Mouse (Mus musculus): ENCODE measurements at regions not wholly inside any gene's neighbourhood (a gene's known extent, or its start where the extent isn't known, plus 50 kb on each side); places are given as distances from the start of the nearest gene placed in this dataset.

- no peak for DNase-seq (ENCODE audit: low read depth, low spot score)
- TF ChIP-seq CHD2 (IDR thresholded peaks at IDR 0.05; ENCODE audit: low read depth, low read length): no peak
- Histone ChIP-seq H3K4me3 (ENCODE audit: insufficient read depth in 1 of 2, low read depth in 1 of 2, low read length in 2 of 2, poor library complexity in 1 of 2, severe bottlenecking in 1 of 2) (no peak overlapping the region), H3K9me3 (ENCODE audit: control insufficient read depth, insufficient read depth, low read depth, low read length) (no peaks in the 10 kb centered on the region), H3K4me1 (ENCODE audit: control insufficient read depth in 2 of 2, insufficient read depth in 2 of 2, low read length in 2 of 2, poor library complexity in 1 of 2) (no peaks in the 10 kb centered on the region), H3K27ac (ENCODE audit: insufficient read depth, low read depth, low read length, poor library complexity, severe bottlenecking) (no peak overlapping the region), H3K9ac (ENCODE audit: insufficient read depth, low read depth, low read length, poor library complexity, severe bottlenecking) (no peak overlapping the region), H3K36me3 (ENCODE audit: control insufficient read depth, insufficient read depth, low read length, poor library complexity, severe bottlenecking) (no peaks in the 10 kb centered on the region)
- in situ Hi-C loops (cut with MboI; ENCODE audit: low sequenced_read_pairs in 2 of 2, unreplicated experiment in 2 of 2): no loop called here
Observed at GRCm38 (mm10) chr3:33399321-33399720, 256.3 kb upstream of the Pex5l start.

GRCm38 (mm10) chr3:33398326-33398725, 255.3 kb upstream of the Pex5l start:
- in situ Hi-C loops (cut with MboI; ENCODE audit: low sequenced_read_pairs in 2 of 2, unreplicated experiment in 2 of 2): no loop called here
- TF ChIP-seq CHD2 (IDR thresholded peaks at IDR 0.05; ENCODE audit: low read depth, low read length) (no peak), ZC3H11A (IDR thresholded peaks at IDR 0.05; ENCODE audit: borderline replicate concordance, low read depth, low read length) (no peak), HCFC1 (IDR thresholded peaks at IDR 0.05; ENCODE audit: borderline replicate concordance, insufficient read depth, low read length) (no peak)

GRCm38 (mm10) chr3:33397217-33397616, 254.2 kb upstream of the Pex5l start:
- no peaks in the 10 kb centered on the region for H3K9me3 ChIP-seq (ENCODE audit: control insufficient read depth, insufficient read depth, low read depth, low read length)
- no peaks in the 10 kb centered on the region for H3K36me3 ChIP-seq (ENCODE audit: control insufficient read depth, insufficient read depth, low read length, poor library complexity, severe bottlenecking)
- H3K4me1 ChIP-seq (ENCODE audit: control insufficient read depth in 2 of 2, insufficient read depth in 2 of 2, low read length in 2 of 2, poor library complexity in 1 of 2): no peaks in the 10 kb centered on the region
- in situ Hi-C loops (cut with MboI; ENCODE audit: low sequenced_read_pairs in 2 of 2, unreplicated experiment in 2 of 2): no loop called here
- no peak overlapping the region for H3K9ac ChIP-seq (ENCODE audit: insufficient read depth, low read depth, low read length, poor library complexity, severe bottlenecking)
- TF ChIP-seq ZC3H11A (IDR thresholded peaks at IDR 0.05; ENCODE audit: borderline replicate concordance, low read depth, low read length) (no peak), HCFC1 (IDR thresholded peaks at IDR 0.05; ENCODE audit: borderline replicate concordance, insufficient read depth, low read length) (no peak), MAFK (IDR thresholded peaks at IDR 0.05; ENCODE audit: insufficient read depth, low read depth, low read length) (no peak), CHD2 (IDR thresholded peaks at IDR 0.05; ENCODE audit: low read depth, low read length) (no peak), ZNF384 (IDR thresholded peaks at IDR 0.05; ENCODE audit: low read depth, low read length) (no peak)
- H3K27ac ChIP-seq (ENCODE audit: insufficient read depth, low read depth, low read length, poor library complexity, severe bottlenecking): no peak overlapping the region
- H3K4me3 ChIP-seq (ENCODE audit: insufficient read depth in 1 of 2, low read depth in 1 of 2, low read length in 2 of 2, poor library complexity in 1 of 2, severe bottlenecking in 1 of 2): no peak overlapping the region
- no peak for DNase-seq (ENCODE audit: low read depth, low spot score)

More at GRCm38 (mm10) chr3:33398326-33398725, 255.3 kb upstream of the Pex5l start:
- no peaks in the 10 kb centered on the region for H3K9me3 ChIP-seq (ENCODE audit: control insufficient read depth, insufficient read depth, low read depth, low read length)
- DNase-seq (ENCODE audit: low read depth, low spot score): no peak
- H3K4me3 ChIP-seq (ENCODE audit: insufficient read depth in 1 of 2, low read depth in 1 of 2, low read length in 2 of 2, poor library complexity in 1 of 2, severe bottlenecking in 1 of 2): no peak overlapping the region
- no peak overlapping the region for H3K9ac ChIP-seq (ENCODE audit: insufficient read depth, low read depth, low read length, poor library complexity, severe bottlenecking)
- H3K27ac ChIP-seq (ENCODE audit: insufficient read depth, low read depth, low read length, poor library complexity, severe bottlenecking): no peak overlapping the region
- H3K4me1 ChIP-seq (ENCODE audit: control insufficient read depth in 2 of 2, insufficient read depth in 2 of 2, low read length in 2 of 2, poor library complexity in 1 of 2): no peaks in the 10 kb centered on the region
- H3K36me3 ChIP-seq (ENCODE audit: control insufficient read depth, insufficient read depth, low read length, poor library complexity, severe bottlenecking): no peaks in the 10 kb centered on the region

GRCm38 (mm10) chr3:33392541-33392822, 249.4 kb upstream of the Pex5l start:
- TF ChIP-seq ZC3H11A (IDR thresholded peaks at IDR 0.05; ENCODE audit: borderline replicate concordance, low read depth, low read length): no peak
- TF ChIP-seq ZNF384 (IDR thresholded peaks at IDR 0.05; ENCODE audit: low read depth, low read length): no peak
- TF ChIP-seq CHD2 (IDR thresholded peaks at IDR 0.05; ENCODE audit: low read depth, low read length): no peak
- no peak for TF ChIP-seq HCFC1 (IDR thresholded peaks at IDR 0.05; ENCODE audit: borderline replicate concordance, insufficient read depth, low read length)
- no peak for TF ChIP-seq MAFK (IDR thresholded peaks at IDR 0.05; ENCODE audit: insufficient read depth, low read depth, low read length)
- in situ Hi-C loops (cut with MboI; ENCODE audit: low sequenced_read_pairs in 2 of 2, unreplicated experiment in 2 of 2): no loop called here
- Histone ChIP-seq H3K4me3 (ENCODE audit: insufficient read depth in 1 of 2, low read depth in 1 of 2, low read length in 2 of 2, poor library complexity in 1 of 2, severe bottlenecking in 1 of 2) (no peak overlapping the region), H3K9me3 (ENCODE audit: control insufficient read depth, insufficient read depth, low read depth, low read length) (no peaks in the 10 kb centered on the region), H3K36me3 (ENCODE audit: control insufficient read depth, insufficient read depth, low read length, poor library complexity, severe bottlenecking) (no peaks in the 10 kb centered on the region), H3K9ac (ENCODE audit: insufficient read depth, low read depth, low read length, poor library complexity, severe bottlenecking) (no peak overlapping the region), H3K4me1 (ENCODE audit: control insufficient read depth in 2 of 2, insufficient read depth in 2 of 2, low read length in 2 of 2, poor library complexity in 1 of 2) (no peaks in the 10 kb centered on the region), H3K27ac (ENCODE audit: insufficient read depth, low read depth, low read length, poor library complexity, severe bottlenecking) (no peak overlapping the region)
- DNase-seq (ENCODE audit: low read depth, low spot score): no peak

GRCm38 (mm10) chr3:33391765-33392540, 248.9 kb upstream of the Pex5l start:
- no peak overlapping the region for H3K4me3 ChIP-seq (ENCODE audit: insufficient read depth in 1 of 2, low read depth in 1 of 2, low read length in 2 of 2, poor library complexity in 1 of 2, severe bottlenecking in 1 of 2)
- H3K36me3 ChIP-seq (ENCODE audit: control insufficient read depth, insufficient read depth, low read length, poor library complexity, severe bottlenecking): no peaks in the 10 kb centered on the region
- no peaks in the 10 kb centered on the region for H3K4me1 ChIP-seq (ENCODE audit: control insufficient read depth in 2 of 2, insufficient read depth in 2 of 2, low read length in 2 of 2, poor library complexity in 1 of 2)
- no peak for DNase-seq (ENCODE audit: low read depth, low spot score)
- no peak overlapping the region for H3K27ac ChIP-seq (ENCODE audit: insufficient read depth, low read depth, low read length, poor library complexity, severe bottlenecking)
- in situ Hi-C loops (cut with MboI; ENCODE audit: low sequenced_read_pairs in 2 of 2, unreplicated experiment in 2 of 2): no loop called here
- no peak overlapping the region for H3K9ac ChIP-seq (ENCODE audit: insufficient read depth, low read depth, low read length, poor library complexity, severe bottlenecking)
- no peaks in the 10 kb centered on the region for H3K9me3 ChIP-seq (ENCODE audit: control insufficient read depth, insufficient read depth, low read depth, low read length)
- TF ChIP-seq ZC3H11A (IDR thresholded peaks at IDR 0.05; ENCODE audit: borderline replicate concordance, low read depth, low read length): no peak
- no peak for TF ChIP-seq MAFK (IDR thresholded peaks at IDR 0.05; ENCODE audit: insufficient read depth, low read depth, low read length)
- no peak for TF ChIP-seq CHD2 (IDR thresholded peaks at IDR 0.05; ENCODE audit: low read depth, low read length)
- no peak for TF ChIP-seq ZNF384 (IDR thresholded peaks at IDR 0.05; ENCODE audit: low read depth, low read length)
- no peak for TF ChIP-seq HCFC1 (IDR thresholded peaks at IDR 0.05; ENCODE audit: borderline replicate concordance, insufficient read depth, low read length)
